Mouse (Mus musculus) kidney, adult 2 months (tissue): ENCODE data around the gene Mrap2.

Experiments used
- CTCF ChIP-seq: fragments of 200-500 bp; conservative IDR thresholded peaks from 2 replicates; pipeline ENCODE4 v1.5.1; 2011; ENCODE audit warnings: low read depth, mild to moderate bottlenecking, control low read depth, low read length, moderate library complexity, mixed read lengths; ENCODE audit not compliant: insufficient read depth, insufficient read length
- POLR2A ChIP-seq: fragments of 200-500 bp; IDR thresholded peaks from one replicate; pipeline ENCODE4 v1.6.1; 2011; ENCODE audit warnings: low read depth, low read length, control low read depth

GRCm38 (mm10) chr9:87144532-87144931 lies 426 bp downstream of the Mrap2 start:
- TF ChIP-seq POLR2A (no peak), CTCF (no peak)
